Mouse (Mus musculus): ENCODE measurements at regions not wholly inside any gene's neighbourhood (a gene's known extent, or its start where the extent isn't known, plus 50 kb on each side); places are given as distances from the start of the nearest gene placed in this dataset.
"Not testable (repeated sequence)": the region's sequence is repeated elsewhere in the genome, so short reads cannot be mapped to it uniquely, and the experiment has no call there.

DNA sequence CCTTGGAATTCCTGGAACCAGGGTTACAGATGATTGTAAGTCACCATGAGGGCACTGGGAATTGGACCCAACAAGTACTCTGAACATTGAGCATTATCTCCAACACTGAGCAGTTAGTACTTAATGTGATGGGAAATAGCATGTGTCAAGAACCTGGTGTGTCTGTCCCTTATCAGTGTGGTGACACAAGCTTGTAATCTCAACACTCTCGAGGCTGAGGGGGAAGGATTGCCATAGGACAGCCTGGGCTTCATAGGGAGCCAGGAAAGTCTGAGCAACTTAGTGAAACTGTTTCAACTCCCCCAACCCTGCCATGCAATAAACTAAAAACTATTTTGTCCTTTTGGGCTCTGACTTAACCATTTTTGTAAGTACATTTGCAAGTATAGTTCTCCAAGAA is 100.0 kb downstream of the Wdr20rt start:
- no peak for DNase-seq (ENCODE audit: low spot score in 2 of 2)

GRCm38 (mm10) chr12:65328532-65328931 is 103.2 kb downstream of the Wdr20rt start:
- no peak for DNase-seq (ENCODE audit: low spot score in 2 of 2)

DNA sequence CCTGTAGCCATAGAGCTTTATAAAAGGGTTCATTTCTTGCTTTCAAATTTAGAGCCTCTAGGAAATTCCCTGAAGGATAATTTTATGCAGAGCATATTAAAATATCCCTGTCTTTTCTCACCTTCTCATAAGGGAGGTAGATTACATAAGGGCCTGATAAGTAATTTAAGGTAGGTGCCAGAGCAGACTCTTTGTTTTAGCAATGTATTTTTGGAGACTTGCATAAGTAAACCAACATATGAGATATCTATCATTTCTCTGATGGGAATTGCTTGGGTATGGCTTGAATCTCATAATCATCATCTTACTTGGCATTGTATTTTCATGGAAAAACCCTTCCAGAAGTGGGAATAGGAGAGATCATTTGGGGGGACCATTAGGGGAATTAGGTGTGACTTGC is 104.4 kb downstream of the Wdr20rt start:
- DNase-seq (ENCODE audit: low spot score in 2 of 2): no peak

DNA sequence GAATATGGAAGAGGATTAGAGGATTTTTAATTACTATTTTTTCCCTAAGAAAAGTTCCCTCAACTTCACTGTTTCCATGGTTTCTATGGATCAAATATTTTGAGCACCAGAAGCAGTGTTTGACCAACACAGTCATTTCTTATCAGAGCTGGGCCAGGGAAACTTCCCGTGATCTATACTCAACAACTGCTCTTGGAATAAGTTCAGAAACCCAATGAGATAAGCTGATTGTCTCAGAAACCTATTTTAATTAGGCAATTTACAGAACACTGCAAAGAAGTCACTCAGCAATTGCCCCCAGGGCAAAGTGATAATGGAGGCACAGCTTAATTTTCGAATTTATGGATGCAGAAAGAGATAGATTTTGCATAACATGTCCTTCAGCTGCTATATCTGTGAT is 114.7 kb downstream of the Wdr20rt start:
- no peak for DNase-seq (ENCODE audit: low spot score in 2 of 2)

DNA sequence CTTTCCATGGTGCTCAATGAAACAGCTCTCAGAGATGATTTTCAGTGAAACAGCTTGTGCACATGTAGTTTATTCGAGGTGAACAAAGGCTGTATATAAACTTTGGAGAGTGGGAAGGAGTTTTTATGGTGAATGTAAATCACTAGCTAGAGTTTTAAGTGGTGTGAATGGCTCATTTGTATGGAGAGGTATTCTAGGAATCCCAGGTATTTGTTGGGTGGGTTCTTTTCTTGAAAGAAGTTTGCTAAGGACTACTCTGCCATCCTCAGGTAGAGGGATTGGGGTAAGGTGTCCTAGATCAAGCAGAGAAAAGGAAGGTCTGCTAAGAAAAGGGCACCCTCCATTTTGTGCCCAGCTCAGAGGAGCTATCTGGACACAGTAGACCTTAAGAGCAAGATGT is 121.9 kb downstream of the Wdr20rt start:
- DNase-seq (ENCODE audit: low spot score in 2 of 2): no peak

GRCm38 (mm10) chr12:65349535-65349934 is 124.2 kb downstream of the Wdr20rt start:
- DNase-seq (ENCODE audit: low spot score in 2 of 2): no peak

DNA sequence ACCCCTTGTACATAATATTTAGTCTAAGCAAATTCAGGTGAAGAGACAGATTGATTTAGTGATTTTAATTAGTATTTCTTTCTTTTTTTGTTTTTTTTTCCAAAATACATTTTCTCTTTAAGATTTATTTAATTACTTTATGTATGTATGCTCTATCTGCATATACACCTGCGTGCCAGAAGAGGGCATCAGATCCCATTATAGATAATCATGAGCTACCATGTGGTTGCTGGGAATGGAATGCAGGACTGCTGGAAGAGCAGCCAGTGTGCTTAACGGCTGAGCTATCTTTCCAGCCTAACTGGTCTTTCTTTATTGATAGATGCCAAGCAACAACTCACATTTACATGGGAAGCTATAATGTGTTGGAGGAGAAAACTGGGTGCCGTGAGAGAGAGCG is 138.9 kb downstream of the Wdr20rt start:
- no peak for DNase-seq (ENCODE audit: low spot score in 2 of 2)

GRCm38 (mm10) chr12:65367334-65367733 is 142.0 kb downstream of the Wdr20rt start:
- no peak for DNase-seq (ENCODE audit: low spot score in 2 of 2)

DNA sequence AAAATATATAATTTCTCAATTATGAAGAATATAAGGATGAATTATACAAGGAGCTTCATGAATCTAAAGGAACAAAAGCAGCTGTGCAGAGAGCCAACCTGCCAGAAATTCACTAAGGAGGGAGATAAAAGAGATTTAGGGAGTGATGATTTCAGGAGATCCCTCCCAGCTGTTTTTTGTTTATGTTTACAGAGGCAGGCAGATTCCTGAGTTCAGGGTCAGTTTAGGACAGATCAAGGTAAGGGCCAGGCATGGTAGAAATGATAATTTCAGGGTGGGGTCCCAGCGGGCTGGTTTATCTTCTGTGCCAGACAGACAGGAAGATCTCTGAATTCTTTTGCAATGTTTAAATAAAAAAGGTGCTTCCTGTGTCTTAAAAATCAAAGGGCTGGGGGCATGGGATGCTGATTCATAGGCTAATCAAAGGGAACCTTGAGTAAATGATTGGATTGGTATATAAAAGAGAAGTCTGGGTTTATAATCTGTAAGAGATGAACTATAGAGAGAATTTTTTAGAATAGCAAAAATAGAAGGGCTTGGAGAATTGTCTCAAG is 142.6 kb downstream of the Wdr20rt start:
- no peak for DNase-seq (ENCODE audit: low spot score in 2 of 2)

GRCm38 (mm10) chr12:65371650-65372049 is 146.3 kb downstream of the Wdr20rt start:
- DNase-seq (ENCODE audit: low spot score in 2 of 2): no peak

DNA sequence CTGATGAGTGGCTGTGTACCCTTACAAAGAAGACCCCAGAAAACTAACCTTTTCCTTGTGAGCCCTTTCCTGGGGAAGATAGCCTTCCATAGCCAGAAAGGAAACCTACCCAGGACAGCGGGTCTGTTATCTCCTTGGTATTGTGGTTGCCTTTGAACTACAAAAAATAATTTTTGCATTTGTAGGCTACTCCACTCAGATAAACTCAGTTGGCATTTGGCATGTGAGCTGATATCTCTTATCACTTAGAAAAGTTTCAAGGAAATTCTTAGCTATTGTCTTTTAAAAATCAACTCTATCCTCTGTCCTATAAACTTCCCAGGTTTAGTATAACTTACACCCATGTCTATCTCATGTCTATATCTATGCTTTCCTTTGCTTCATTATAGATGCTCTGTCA is 154.0 kb downstream of the Wdr20rt start:
- no peak for DNase-seq (ENCODE audit: low spot score in 2 of 2)

- DNase-seq (ENCODE audit: low spot score in 2 of 2): no peak
These were observed 156.9 kb downstream of the Wdr20rt start for GRCm38 (mm10) chr12:65382118-65382791.

DNA sequence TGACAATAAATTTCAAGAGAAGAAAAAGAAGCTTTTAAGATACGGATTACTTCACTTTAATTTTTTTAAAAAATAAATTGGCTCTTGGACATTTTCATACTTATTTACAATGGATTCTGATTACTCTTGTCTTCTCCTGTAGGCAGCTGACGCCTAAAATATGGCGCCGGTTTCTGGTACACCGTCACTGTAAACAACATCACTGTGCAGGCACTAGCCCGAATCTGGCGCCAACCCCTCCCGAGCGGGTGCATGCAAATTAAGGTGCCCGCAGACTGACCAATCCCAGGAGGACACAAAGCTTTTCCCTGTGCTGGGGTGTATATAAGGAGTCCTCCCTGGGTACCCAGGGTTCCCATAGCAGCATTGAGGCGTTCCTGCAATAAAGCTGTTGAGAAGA is 157.5 kb downstream of the Wdr20rt start:
- not testable (repeated sequence) for DNase-seq (ENCODE audit: low spot score in 2 of 2)

DNA sequence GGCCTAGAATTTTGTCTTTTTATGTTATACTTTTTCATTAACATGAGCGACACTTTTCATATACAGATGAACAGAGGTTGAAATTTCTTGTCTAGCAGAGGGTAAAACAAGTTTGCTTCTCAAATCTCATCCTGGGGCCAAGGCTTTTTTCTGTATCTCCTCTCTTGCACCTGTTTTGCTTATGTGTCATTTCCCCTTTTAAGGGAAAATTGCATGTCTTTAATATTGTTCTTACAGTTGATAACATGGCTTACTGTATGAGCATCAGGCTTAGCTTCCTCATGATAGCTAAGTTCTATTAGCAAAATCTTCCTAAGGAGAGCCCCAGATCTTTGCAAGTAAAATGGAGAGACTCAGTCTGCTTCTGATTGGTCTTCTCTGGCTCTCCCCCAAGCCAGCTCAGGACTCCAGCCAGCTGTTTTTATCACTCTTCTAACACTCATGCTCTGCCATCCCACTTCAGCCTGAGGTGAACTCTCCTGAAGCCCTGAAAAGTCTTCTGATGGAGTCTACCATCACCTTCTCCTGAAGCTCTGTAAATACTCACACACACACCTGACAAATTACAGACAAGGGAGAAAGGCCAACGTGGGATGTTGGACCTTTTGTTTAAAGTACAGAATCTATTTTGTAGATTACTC is 160.8 kb downstream of the Wdr20rt start:
- no peak for DNase-seq (ENCODE audit: low spot score in 2 of 2)

DNA sequence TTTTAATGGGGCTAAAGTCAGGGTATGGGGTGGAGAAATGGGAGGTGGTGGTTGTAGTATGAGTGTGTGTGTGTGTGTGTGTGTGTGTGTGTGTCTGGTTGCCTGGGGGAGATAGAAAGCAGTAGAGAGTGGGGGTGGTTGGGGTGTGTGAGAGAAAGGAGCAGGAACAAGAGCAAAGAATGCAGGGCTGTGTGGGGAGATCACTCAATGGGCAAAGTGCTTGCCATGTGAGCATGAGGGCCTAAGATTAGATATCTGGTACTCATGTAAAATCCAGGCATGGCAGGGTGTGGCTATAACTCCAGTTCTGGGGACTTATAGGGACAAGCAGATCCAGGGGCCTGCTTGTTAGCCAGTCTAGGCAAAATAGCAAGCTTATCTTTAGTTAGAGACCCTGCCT is 161.7 kb downstream of the Wdr20rt start:
- no peak for DNase-seq (ENCODE audit: low spot score in 2 of 2)

- no peak for DNase-seq (ENCODE audit: low spot score in 2 of 2)
These were observed 164.2 kb downstream of the Wdr20rt start for GRCm38 (mm10) chr12:65389512-65389911.

- DNase-seq (ENCODE audit: low spot score in 2 of 2): peak; percentile 20 to 23
These were observed 165.0 kb downstream of the Wdr20rt start for GRCm38 (mm10) chr12:65390330-65390729.

DNA sequence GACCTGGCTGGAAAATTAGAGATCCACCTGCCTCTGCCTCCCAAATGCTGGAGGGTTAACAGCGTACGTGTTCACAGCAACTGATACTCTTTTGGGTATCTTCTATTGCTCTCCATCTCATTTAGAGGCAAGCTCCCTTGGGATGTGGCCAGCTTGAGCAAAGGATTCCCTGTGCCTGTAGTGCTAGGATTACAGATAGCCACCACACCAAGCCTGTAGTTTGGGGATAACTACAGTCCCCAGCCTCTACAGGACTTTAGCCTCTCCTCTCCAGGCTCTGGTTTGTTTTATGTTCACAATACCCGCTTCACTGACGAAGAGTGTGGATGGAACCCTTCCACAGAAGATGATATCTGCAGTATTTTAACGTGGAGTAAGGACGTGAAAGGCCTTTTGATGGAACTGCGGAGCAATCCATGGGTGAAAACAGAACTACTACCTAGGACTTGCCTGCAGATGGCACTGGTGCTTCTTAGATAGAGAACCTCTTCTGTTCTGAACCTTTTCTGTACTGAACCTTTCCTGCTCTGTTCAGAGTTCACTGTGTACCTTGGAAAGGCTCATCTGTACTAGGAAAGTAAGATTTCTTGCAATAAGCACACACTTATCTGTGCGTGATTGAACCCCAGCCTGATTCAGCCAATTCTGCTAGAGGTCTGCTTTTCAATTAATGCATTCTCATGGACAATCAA is 176.6 kb downstream of the Wdr20rt start:
- peak; percentile 74 to 77 for DNase-seq (ENCODE audit: low spot score in 2 of 2)

- DNase-seq (ENCODE audit: low spot score in 2 of 2): no peak
These were observed 177.8 kb downstream of the Wdr20rt start for GRCm38 (mm10) chr12:65403124-65403523.

- peak in 1 of 2 experiments; percentile 5 for DNase-seq (ENCODE audit: low spot score in 2 of 2)
These were observed 187.8 kb downstream of the Wdr20rt start for GRCm38 (mm10) chr12:65413034-65413700.

GRCm38 (mm10) chr12:65414393-65414792 is 189.1 kb downstream of the Wdr20rt start:
- peak in 1 of 2 experiments; percentile 13 for DNase-seq (ENCODE audit: low spot score in 2 of 2)

DNA sequence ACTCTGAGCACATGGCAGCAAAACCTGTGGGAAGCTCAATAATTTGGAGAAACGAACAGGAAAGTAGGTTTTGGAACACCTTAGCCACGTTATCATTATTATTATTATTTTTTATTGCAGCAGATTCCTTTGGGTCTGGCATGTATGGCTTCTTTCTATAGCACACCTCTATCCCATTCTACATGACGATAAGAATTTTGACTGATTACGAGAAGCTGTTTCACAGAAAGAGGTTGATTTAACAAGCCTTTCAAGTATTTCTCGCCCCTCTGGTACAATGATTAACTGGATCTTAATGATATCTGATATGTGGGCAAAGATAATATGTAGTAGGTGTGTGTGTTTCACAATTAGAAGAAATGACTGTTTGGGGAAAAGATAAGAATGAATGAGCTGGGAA is 191.6 kb downstream of the Wdr20rt start:
- no peak for DNase-seq (ENCODE audit: low spot score in 2 of 2)
